Mouse (Mus musculus) left cerebral cortex, postnatal 4 days (tissue): ENCODE results near the gene Gatb. TPM values are rescaled to one million over a fixed set of nuclear protein-coding genes. Genes with fewer than 3 reads are reported as not detected.

Source experiments
- DNase-seq: peaks from one replicate; pipeline ENCODE4 v3.0.0-alpha.2; 2022
- intact Hi-C: fragments of 180-260 bp; cut with DNase I; formaldehyde crosslinking; loops from one replicate; pipeline ENCODE4 v1.15.1; 2025
- total RNA-seq, 2 experiments: library from RNA; stranded (reverse); gene quantifications; 2 replicates each; pipeline ENCODE4 v1.2.3; 2021

Gatb gene
- total RNA-seq, 2 experiments from 2014 or later, result 15.5 to 17.8 TPM

- intact Hi-C loops, result no loop called here
- DNase-seq, result no peak
Measured at GRCm38 (mm10) chr3:85649176-85649575, 75.3 kb downstream of the Gatb start.

- intact Hi-C loops, result no loop called here
- no peak for DNase-seq
Measured at GRCm38 (mm10) chr3:85652727-85653665, 79.1 kb downstream of the Gatb start.

DNA sequence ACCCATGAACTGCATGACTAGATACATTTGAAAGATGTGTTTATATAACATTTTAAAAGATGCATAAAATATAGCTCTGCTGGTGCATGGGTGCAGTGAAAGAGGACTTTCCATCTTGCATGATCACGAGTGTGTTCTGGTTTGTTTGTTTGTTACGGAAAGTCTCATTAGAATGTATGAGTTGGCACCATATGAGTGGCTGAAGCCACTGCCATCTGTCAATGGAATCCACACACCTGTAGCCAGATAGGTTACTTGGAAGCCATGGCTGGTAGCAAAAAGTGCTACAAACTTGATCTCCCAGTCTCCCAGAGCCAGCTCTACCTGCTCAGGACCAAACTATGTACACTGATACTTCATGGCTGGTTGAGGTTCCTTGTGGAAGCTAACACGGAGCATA, 81.6 kb downstream of the Gatb start:
- intact Hi-C loops, result no loop called here
- DNase-seq, result no peak

GRCm38 (mm10) chr3:85659681-85660080, 85.8 kb downstream of the Gatb start:
- no peak for DNase-seq
- intact Hi-C loops, result no loop called here

GRCm38 (mm10) chr3:85661926-85662813, 88.3 kb downstream of the Gatb start:
- intact Hi-C loops, result no loop called here
- no peak for DNase-seq

DNA sequence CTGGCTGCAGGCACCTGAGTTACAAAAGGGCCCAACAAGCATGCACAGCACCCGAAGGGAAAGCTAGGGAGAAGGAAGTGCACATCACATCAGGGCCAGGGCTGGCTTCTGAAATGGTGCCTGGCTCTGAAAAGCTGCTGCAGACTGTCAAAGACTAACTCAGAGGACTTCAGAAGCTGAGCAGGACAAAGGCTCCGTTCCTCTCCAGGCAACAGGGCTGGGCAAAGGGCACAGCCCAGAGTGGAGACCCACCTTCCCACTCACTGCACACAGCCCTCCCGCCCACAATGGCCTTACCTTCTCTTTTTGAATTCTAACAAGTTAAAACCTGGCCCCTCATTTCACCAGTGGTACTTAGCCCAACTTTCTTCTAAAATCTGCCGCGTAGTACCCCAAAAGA, 89.9 kb downstream of the Gatb start:
- DNase-seq, result no peak
- intact Hi-C loops, result no loop called here

DNA sequence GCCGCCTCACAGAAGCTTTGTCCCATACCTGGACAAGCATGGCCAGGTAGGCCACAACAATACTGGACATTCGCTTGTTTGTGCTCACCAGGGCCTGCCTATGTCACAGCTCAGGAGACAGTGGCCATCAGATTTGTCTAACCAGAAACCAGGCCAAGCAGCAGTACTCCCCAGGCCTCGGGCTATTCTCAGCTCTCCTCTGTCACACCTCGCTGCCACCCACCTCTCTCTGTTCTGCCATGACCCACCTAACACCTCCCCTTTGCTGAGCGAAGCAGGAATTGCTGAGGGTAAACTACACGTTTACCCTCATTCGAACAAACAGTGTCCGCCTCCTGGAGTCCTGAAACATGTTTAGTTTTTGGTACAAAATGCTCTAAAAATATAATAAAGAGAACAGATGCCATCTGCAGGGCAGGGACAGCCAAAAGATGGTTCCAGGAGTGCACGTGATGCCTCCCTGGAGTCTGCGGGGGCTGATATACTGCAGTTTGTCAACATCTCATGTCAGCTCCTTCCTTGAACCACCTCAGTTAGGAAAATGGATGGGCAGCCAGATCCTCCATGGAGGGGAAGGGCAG, 90.8 kb downstream of the Gatb start:
- intact Hi-C loops, result no loop called here
- no peak for DNase-seq

DNA sequence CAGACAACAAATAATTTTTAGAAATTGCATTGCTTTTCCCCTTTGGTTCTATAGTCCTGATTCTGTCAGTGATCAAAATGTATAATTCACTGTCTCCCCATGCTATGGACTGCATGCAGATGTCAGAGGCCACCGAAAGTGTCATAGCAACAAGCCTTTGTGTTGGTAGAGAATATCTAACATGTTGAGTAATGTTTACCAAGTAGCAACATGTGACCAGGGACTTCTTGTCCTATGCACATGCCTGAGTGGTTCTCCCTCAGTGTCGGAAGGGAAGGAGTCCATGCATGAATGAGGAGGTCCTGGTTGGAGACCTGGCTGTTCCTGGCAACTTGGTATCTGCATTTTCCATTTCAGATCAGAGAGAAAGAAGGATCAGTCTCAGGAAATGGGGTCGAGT, 92.2 kb downstream of the Gatb start:
- DNase-seq, result no peak
- intact Hi-C loops, result no loop called here

DNA sequence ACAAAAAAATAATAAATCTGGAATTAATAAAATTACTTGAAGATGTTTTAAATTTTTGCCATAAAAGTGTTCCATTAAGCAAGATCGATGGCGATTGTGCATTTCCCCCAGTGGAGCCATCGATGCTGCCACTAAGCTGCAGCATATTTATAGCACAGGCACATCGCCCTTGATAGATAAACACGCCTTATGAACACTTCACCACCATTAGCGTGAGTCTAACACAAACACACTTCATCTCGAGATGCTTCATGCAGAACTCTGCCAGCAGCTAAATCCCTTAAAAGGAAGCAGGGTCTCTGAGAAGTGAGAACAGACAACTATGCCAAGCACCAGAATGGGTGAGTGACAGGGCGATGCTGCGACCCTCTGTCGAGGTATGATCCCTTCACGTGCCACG, 92.8 kb downstream of the Gatb start:
- intact Hi-C loops, result no loop called here
- no peak for DNase-seq

DNA sequence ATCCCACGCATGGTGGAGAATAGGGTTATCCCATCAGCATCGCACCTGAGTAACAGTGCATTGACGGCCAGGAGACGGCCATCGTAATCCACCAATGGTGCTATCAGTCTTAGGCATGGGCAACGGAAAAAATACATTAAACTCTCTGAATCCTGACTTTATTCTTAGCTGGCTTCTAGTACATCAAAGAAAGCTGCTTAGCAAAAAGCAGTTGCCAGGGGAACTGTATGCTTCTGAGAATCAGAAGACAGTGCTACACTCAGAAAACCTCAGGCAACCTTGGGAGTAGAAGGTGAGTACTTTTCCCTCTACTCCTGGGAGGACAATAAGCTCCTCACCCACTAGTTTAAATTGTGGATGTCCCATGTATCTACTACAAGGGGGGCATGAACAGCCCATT, 93.8 kb downstream of the Gatb start:
- intact Hi-C loops, result no loop called here
- no peak for DNase-seq

- intact Hi-C loops, result no loop called here
- no peak for DNase-seq
Measured at GRCm38 (mm10) chr3:85669844-85670243, 95.9 kb downstream of the Gatb start.

DNA sequence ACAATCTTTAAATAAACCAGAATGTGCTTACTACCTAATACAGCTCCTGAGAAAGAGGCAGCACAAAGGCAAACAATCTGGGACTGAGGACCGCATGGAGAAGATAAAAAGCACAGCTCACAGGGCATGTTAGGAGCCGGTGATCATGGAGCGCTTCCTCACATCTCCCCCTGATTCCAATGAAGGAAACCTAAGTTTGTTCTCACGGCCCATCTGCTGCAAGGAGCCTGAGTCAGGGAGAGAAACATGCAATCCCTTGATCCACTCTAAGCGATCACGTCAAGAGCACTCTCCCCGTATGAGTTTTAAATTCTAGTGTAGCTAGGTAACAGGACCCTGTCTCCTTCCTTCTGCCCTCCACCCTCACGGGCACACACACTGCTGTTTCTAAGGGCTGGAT, 103.2 kb downstream of the Gatb start:
- DNase-seq, result no peak
- intact Hi-C loops, result no loop called here

DNA sequence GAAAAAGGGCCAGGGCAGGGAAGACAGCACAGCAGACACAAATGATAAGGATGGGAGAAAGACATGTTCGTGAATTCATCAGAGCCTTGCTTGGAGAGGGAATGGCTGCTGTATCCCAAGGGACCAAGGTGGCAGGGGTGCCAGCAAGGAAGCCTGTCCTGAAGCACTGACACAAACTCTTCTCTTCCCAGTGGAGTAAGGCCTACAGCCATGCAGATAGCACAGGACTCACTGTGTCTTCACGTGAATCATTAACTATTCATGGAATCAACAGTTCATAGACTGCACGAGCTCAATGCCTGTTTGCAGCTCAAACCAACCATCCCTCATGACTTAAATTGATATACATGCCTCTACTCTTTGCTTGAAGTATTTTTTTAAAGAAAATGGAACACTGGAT, 104.0 kb downstream of the Gatb start:
- DNase-seq, result no peak
- intact Hi-C loops, result no loop called here

DNA sequence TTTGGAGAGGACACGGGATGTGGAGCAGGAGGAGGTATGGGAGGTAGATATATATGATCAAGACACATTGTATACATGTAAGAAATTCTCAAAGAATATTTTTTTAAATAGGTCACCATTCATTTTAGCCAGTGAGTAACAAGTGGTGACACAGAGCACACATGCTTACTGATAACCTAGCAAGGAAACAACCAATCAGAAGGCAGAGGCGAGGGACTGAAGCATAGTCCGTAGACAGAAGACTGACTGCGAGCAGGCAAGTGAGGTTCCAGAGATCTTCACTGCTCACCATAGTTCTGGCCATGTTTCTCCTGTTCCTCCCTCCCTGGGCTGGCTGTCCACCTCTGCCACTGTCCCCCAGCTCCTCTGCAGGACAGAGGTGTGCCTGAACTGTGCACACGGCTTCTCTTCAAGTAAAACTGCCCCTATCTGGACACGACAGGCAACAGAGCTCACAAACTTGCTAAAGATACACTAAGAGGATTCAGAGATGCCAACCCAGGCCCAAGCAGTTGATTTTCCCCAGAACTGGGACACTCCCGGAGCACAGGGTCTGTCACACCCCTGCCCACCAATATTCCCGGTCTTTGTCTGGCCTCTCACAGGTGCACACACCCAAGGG, 105.5 kb downstream of the Gatb start:
- intact Hi-C loops, result no loop called here
- DNase-seq, result no peak

DNA sequence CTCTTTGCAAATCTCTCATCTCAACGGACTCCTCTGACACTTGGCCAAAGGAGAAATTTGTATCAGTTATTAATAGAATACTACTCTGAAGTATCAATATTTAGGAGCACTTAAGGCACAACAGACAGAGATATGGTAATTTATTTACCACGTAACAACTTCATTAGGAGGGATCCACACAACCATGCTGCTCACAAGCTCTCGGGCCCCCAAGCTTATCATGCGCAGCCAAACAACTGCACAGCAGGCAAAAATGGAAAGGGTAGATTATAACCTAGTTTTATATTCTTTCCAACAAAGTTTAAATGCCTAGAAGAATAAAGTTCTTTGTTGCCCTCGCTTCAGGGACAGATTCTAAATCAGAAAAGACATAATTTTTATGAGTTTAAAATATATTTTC, 106.0 kb downstream of the Gatb start:
- no peak for DNase-seq
- intact Hi-C loops, result no loop called here

GRCm38 (mm10) chr3:85681136-85681535, 107.2 kb downstream of the Gatb start:
- intact Hi-C loops, result no loop called here
- DNase-seq, result no peak

GRCm38 (mm10) chr3:85683618-85684017, 109.7 kb downstream of the Gatb start:
- no peak for DNase-seq
- intact Hi-C loops, result no loop called here

DNA sequence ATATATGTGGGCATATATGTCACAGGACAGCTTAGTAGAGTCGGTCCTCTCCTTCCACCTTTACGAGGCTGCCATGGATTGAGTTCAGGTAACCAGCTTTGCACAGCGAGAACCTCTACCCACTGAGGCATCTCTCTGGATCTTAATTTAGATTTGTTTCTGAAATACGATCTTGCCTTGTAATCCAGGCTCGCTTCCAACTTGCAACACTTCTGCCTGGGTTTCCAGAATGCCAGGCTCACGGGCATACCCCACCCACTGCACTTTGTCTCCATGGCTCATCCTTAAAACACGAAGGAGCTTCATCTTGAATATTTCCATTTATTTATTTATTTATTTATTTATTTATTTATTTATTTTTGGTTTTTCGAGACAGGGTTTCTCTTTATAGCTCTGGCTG, 111.4 kb downstream of the Gatb start:
- DNase-seq, result no peak
- intact Hi-C loops, result no loop called here

DNA sequence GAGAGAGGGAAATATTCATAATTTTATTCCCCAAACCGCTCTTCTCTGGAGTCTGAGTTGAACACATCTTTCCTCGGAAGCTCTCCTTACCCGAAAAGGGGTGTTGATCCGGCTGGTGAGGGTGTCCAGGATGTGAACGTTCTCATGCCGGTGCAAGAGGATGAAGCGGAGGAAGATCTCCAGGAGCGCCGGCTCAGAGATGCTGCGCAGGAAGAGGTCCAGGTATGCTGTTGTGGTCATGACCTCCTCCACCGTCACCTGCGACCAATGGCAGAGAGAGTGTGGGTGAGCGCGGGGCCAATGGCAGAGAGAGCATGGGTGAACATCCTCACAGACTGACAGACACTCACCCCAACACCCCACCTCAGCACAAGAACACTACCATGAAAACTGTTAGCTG, 114.4 kb downstream of the Gatb start:
- intact Hi-C loops, result no loop called here

DNA sequence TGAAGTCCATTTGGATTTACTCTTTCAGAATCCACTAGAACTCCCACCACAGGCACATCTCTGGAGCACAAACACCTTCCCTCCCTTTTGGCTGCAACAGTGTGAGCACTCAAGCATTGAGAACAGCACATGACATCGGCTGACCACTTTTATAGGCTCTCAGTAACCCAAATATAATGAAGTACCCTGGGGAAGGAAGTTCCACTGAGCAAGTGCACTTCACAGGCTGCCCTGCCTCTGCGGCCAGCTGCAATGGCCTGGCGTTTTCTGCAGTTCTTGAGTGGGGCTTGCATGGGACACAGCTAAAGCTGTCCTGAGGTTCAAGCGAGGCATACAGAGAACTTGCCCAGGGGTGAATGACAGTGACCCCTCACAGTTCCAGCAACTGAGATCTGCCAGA, 117.2 kb downstream of the Gatb start:
- intact Hi-C loops, result no loop called here
- no peak for DNase-seq

More for the DNA sequence above, 114.4 kb downstream of the Gatb start:
- DNase-seq, result no peak

DNA sequence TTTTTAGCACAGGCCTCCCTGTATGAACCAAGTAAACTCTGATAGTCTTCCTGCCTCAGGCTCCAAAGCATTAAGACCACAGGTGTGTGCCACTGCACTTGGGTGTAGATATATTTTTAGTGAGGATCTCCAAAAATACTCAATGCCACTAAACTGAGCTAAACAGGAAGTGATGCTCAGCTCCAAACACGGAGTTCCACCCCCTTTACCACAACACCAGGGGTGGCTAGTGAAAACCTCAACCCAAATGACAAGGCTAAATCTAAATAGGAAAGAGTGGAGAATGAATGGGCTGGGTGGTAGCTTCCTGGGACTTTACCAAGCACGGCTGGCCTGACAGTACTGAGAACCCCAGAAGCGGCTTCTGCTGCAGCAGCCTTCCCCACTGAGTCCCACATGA, 119.1 kb downstream of the Gatb start:
- DNase-seq, result no peak
- intact Hi-C loops, result no loop called here
